Comparison of ENCODE assay signal across 8 mouse cellular contexts in the genomic region with DNA sequence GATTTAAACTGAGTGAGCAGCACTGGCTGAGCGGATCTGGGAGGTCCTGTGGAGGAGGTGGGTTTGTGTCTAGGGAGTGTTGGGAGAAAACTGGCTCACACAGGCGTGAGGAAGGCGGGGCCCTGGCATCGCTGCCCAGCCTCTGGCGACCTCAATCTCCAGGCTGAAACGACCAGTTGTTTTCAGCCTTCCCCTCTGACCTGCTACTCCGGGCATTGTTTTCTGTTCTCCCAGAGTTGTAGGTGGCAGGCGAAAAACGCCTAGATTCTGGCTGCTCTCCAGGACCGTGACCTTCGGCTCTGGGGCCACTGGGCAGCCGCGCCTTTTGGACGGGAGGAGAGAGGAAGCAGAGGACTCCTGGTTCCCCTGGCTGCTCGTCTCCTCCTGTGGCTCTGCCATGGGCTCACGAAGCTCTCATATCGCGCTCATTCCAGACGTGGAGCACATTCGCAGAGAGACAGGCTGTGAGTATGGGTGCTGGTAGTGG. TPM values are rescaled to one million over a fixed set of nuclear protein-coding genes. Genes with fewer than 3 reads are reported as not detected.
DNase-seq lines count a peak whose midpoint lies in the region; ATAC-seq and TF ChIP-seq lines count a peak whose summit lies in the region.

A gene (plus strand): TSS at position 182 of the 487 bp plus-strand sequence.

- no peak for ATAC-seq in embryonic facial prominence, embryonic 13.5 days (ENCODE audit: insufficient number of reproducible peaks, insufficient read depth, low FRiP score, low TSS enrichment, low read depth)
- peak; percentile 57; the same call in 1 of the 2 replicates for ATAC-seq in heart, embryonic 14.5 days (ENCODE audit: insufficient number of reproducible peaks, insufficient read depth, low FRiP score, low read depth)
- ATAC-seq in kidney, embryonic 16.5 days (ENCODE audit: low FRiP score, low TSS enrichment) = peak; percentile 85
- ATAC-seq in lung, postnatal 0 days = peak; percentile 65

- no peaks in the 10 kb centered on the region for H3K36me3 ChIP-seq in embryonic facial prominence, embryonic 13.5 days
- H3K36me3 ChIP-seq in heart, embryonic 14.5 days (ENCODE audit: control insufficient read depth, insufficient read depth, low read length) = no peaks in the 10 kb centered on the region
- no peaks in the 10 kb centered on the region for H3K36me3 ChIP-seq in kidney, embryonic 16.5 days (ENCODE audit: insufficient read depth, low read length)
- no peaks in the 10 kb centered on the region for H3K36me3 ChIP-seq in lung, postnatal 0 days (ENCODE audit: insufficient read depth, low read length)

- no peak within 1 kb of the TSS for H3K27ac ChIP-seq in embryonic facial prominence, embryonic 13.5 days
- H3K27ac ChIP-seq in heart, embryonic 14.5 days (replicated peaks in 1 of 2; ENCODE audit: control insufficient read depth in 1 of 2, insufficient read depth in 1 of 2, low read depth in 2 of 2, low read length in 2 of 2) = no peak within 1 kb of the TSS
- no peak within 1 kb of the TSS for H3K27ac ChIP-seq in kidney, embryonic 16.5 days (ENCODE audit: low read length)
- no peak within 1 kb of the TSS for H3K27ac ChIP-seq in lung, postnatal 0 days (ENCODE audit: low read length)

- no peak for TF ChIP-seq CTCF in lung, postnatal 0 days (IDR thresholded peaks at IDR 0.05)

- peak; percentile 35 for DNase-seq in Muller cell, postnatal 12 days (ENCODE audit: inconsistent ontology term)
- peak; percentile 28 for DNase-seq in lung, postnatal 0 days (ENCODE audit: low spot score)
- peak; percentile 25 for DNase-seq in skeletal muscle tissue, adult 2 months (ENCODE audit: low read depth, low spot score)
- no peak for DNase-seq in thymus, postnatal 4 days
- DNase-seq in c-Kit-positive CD71-positive TER-119-positive erythroid progenitor cells, embryonic 14.5 days (ENCODE audit: low spot score) = no peak

- 23% methylated on average over 20 of the region's 20 CpGs for WGBS in embryonic facial prominence, embryonic 13.5 days
- WGBS in heart, embryonic 14.5 days = 15% methylated on average over 20 of the region's 20 CpGs
- 13% methylated on average over 20 of the region's 20 CpGs for WGBS in kidney, embryonic 16.5 days
- WGBS in lung, postnatal 0 days = 13% methylated on average over 20 of the region's 20 CpGs

- no peaks in the 10 kb centered on the region for H3K9me3 ChIP-seq in embryonic facial prominence, embryonic 13.5 days
- 0 out of 2 replicates have a peak, but pooled peaks cover 3% of the 10 kb centered on the region for H3K9me3 ChIP-seq in heart, embryonic 14.5 days (ENCODE audit: control insufficient read depth, low read length)
- no peaks in the 10 kb centered on the region for H3K9me3 ChIP-seq in kidney, embryonic 16.5 days (ENCODE audit: low read length)
- no peaks in the 10 kb centered on the region for H3K9me3 ChIP-seq in lung, postnatal 0 days (ENCODE audit: low read length)

- H3K27me3 ChIP-seq in embryonic facial prominence, embryonic 13.5 days = peaks cover 20% of the 10 kb centered on the region
- 0 out of 2 replicates have a peak, but pooled peaks cover 4% of the 10 kb centered on the region for H3K27me3 ChIP-seq in heart, embryonic 14.5 days (ENCODE audit: control insufficient read depth, insufficient read depth, low read length)
- 0 out of 2 replicates have a peak, but pooled peaks cover 2% of the 10 kb centered on the region for H3K27me3 ChIP-seq in kidney, embryonic 16.5 days (ENCODE audit: insufficient read depth, low read length)
- no peaks in the 10 kb centered on the region for H3K27me3 ChIP-seq in lung, postnatal 0 days (replicated peaks; ENCODE audit: insufficient read depth, low read length)

- no peak within 1 kb of the TSS for H3K9ac ChIP-seq in embryonic facial prominence, embryonic 13.5 days
- H3K9ac ChIP-seq in heart, embryonic 14.5 days (ENCODE audit: low read length) = peak within 1 kb of the TSS; percentile 38; the same call in 1 of the 2 replicates
- H3K9ac ChIP-seq in kidney, embryonic 16.5 days (replicated peaks; ENCODE audit: low read length) = peak within 1 kb of the TSS; percentile 58
- H3K9ac ChIP-seq in lung, postnatal 0 days (replicated peaks; ENCODE audit: low read depth) = no peak within 1 kb of the TSS

- TF ChIP-seq EP300 in lung, postnatal 0 days (IDR thresholded peaks at IDR 0.05) = no peak

- H3K4me2 ChIP-seq in embryonic facial prominence, embryonic 13.5 days = peak within 1 kb of the TSS; percentile 42
- peak within 1 kb of the TSS; percentile 64 for H3K4me2 ChIP-seq in heart, embryonic 14.5 days (ENCODE audit: low read length)
- H3K4me2 ChIP-seq in kidney, embryonic 16.5 days (replicated peaks; ENCODE audit: low read depth, low read length) = peak within 1 kb of the TSS; percentile 61
- peak within 1 kb of the TSS; percentile 52 for H3K4me2 ChIP-seq in lung, postnatal 0 days (replicated peaks; ENCODE audit: low read depth, low read length)

- H3K4me3 ChIP-seq in embryonic facial prominence, embryonic 13.5 days = peak within 1 kb of the TSS; percentile 11; the same call in 1 of the 2 replicates
- peak within 1 kb of the TSS; percentile 24 to 32 for H3K4me3 ChIP-seq in heart, embryonic 14.5 days (ENCODE audit: control insufficient read depth in 1 of 2, insufficient read depth in 1 of 2, low read depth in 1 of 2, low read length in 2 of 2)
- peak within 1 kb of the TSS; percentile 35 for H3K4me3 ChIP-seq in kidney, embryonic 16.5 days (ENCODE audit: low read length)
- H3K4me3 ChIP-seq in lung, postnatal 0 days (ENCODE audit: low read depth, low read length) = no peak within 1 kb of the TSS; the same call in 1 of the 2 replicates

- peaks cover 4% of the 10 kb centered on the region; the same call in 1 of the 2 replicates for H3K4me1 ChIP-seq in embryonic facial prominence, embryonic 13.5 days
- peaks cover 0 to 5% of the 10 kb centered on the region in 2 experiments; a peak in 1 of 4 replicates for H3K4me1 ChIP-seq in heart, embryonic 14.5 days (ENCODE audit: control insufficient read depth in 2 of 2, insufficient read depth in 2 of 2, low read length in 2 of 2)
- H3K4me1 ChIP-seq in kidney, embryonic 16.5 days (ENCODE audit: insufficient read depth, low read length) = peaks cover 9% of the 10 kb centered on the region
- no peaks in the 10 kb centered on the region for H3K4me1 ChIP-seq in lung, postnatal 0 days (ENCODE audit: insufficient read depth, low read depth, low read length)

RNA-seq across cellular contexts. Expression of the gene that starts here (rescaled TPM):
- polyA plus RNA-seq in embryonic facial prominence, embryonic 13.5 days (2015; fragmentation: Nextera tagmentation; extraction: Ambion mirVana) = 0.48 TPM in 1 of 2 replicates, not detected in the other
- 0.23 and 1.00 TPM in 2 replicates for polyA plus RNA-seq in heart, embryonic 14.5 days (2014; fragmentation: Nextera tagmentation; extraction: Ambion mirVana)
- 0.21 and 0.46 TPM in 2 replicates for polyA plus RNA-seq in kidney, embryonic 16.5 days (2015; fragmentation: Nextera tagmentation; extraction: Ambion mirVana)
- polyA plus RNA-seq in lung, postnatal 0 days (2015; fragmentation: Nextera tagmentation; extraction: Ambion mirVana) = 2.0 TPM in 2 replicates

Comparison
In these comparisons a context has a peak if more than half of its experiments do, and no peak if none do; other contexts are left out.
1. Peak in ATAC-seq, H3K4me3 ChIP-seq, H3K9ac ChIP-seq and H3K4me2 ChIP-seq in heart, embryonic 14.5 days; RNA of the gene not detected or under 1 TPM.
2. Peak in ATAC-seq, H3K4me3 ChIP-seq, H3K9ac ChIP-seq and H3K4me2 ChIP-seq in kidney, embryonic 16.5 days; RNA of the gene not detected or under 1 TPM.
3. DNase-seq: peak in Muller cell, postnatal 12 days (single experiment), lung, postnatal 0 days (single experiment) and skeletal muscle tissue, adult 2 months (single experiment); none in thymus, postnatal 4 days (single experiment) and c-Kit-positive CD71-positive TER-119-positive erythroid progenitor cells, embryonic 14.5 days (single experiment).
4. Peak in every context shown above with its lines, with median percentiles within 50 percentile points of each other: H3K4me2 ChIP-seq.